Mouse (Mus musculus): ENCODE data around the gene Vopp1. TPM values are rescaled to one million over a fixed set of nuclear protein-coding genes. Genes with fewer than 3 reads are reported as not detected.

Gene Vopp1
- total and polyA plus RNA-seq, 2 experiments from 2014 or later = 182 to 269 TPM

DNA sequence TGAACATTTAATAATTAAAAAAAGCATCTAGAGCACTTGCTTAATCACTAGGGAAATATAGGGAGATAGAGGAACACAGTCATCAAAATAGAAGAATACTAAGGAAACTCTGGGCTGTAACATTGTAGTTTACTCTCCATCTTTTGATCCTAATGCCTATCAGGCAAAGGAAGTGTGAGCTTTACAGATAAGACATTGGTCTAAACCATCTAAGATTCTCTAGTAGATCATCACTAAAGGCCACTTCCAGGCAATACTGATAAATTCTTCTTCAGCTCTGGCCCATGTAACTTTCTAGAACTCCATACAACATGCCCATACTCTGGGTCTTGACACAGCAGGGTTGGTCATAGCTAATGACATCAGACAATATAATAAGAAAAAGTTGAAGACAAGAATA, 61.9 kb downstream of the Vopp1 start:
- Histone ChIP-seq H3K4me3 (ENCODE audit: low read depth, low read length) (no peak overlapping the region), H3K36me3 (ENCODE audit: insufficient read depth, low read length) (peaks cover 4% of the 10 kb centered on the region; the same call in 1 of the 2 replicates), H3K9me3 (ENCODE audit: low read length) (no peaks in the 10 kb centered on the region), H3K27me3 (ENCODE audit: insufficient read depth, low read length) (no peaks in the 10 kb centered on the region), H3K4me1 (ENCODE audit: insufficient read depth, low read length) (no peaks in the 10 kb centered on the region), H3K4me2 (ENCODE audit: low read depth, low read length, poor library complexity, severe bottlenecking) (no peak overlapping the region), H3K9ac (replicated peaks; ENCODE audit: low read length, poor library complexity, severe bottlenecking) (no peak overlapping the region), H3K27ac (ENCODE audit: low read depth, low read length) (no peak overlapping the region)
- DNase-seq (ENCODE audit: low spot score) (no peak), ATAC-seq (ENCODE audit: low FRiP score) (no peak)
- no peak for TF ChIP-seq CTCF (IDR thresholded peaks at IDR 0.05)

GRCm38 (mm10) chr6:57753962-57754759, 70.8 kb downstream of the Vopp1 start:
- no peak overlapping the region for H3K27ac ChIP-seq (ENCODE audit: low read depth, low read length)
- no peak overlapping the region for H3K9ac ChIP-seq (replicated peaks; ENCODE audit: low read length, poor library complexity, severe bottlenecking)
- H3K27me3 ChIP-seq (ENCODE audit: insufficient read depth, low read length) = no peaks in the 10 kb centered on the region
- H3K4me1 ChIP-seq (ENCODE audit: insufficient read depth, low read length) = no peaks in the 10 kb centered on the region
- TF ChIP-seq CTCF (IDR thresholded peaks at IDR 0.05) = no peak
- H3K9me3 ChIP-seq (ENCODE audit: low read length) = no peaks in the 10 kb centered on the region
- H3K36me3 ChIP-seq (ENCODE audit: insufficient read depth, low read length) = peaks cover 21% of the 10 kb centered on the region
- WGBS = 98% methylated on average over 9 of the region's 9 CpGs
- H3K4me3 ChIP-seq (ENCODE audit: low read depth, low read length) = no peak overlapping the region
- H3K4me2 ChIP-seq (ENCODE audit: low read depth, low read length, poor library complexity, severe bottlenecking) = no peak overlapping the region
- ATAC-seq (ENCODE audit: low FRiP score) (no peak), DNase-seq (ENCODE audit: low spot score) (no peak)

- no peaks in the 10 kb centered on the region for H3K9me3 ChIP-seq (ENCODE audit: low read length)
- H3K27me3 ChIP-seq (ENCODE audit: insufficient read depth, low read length) = no peaks in the 10 kb centered on the region
- H3K9ac ChIP-seq (replicated peaks; ENCODE audit: low read length, poor library complexity, severe bottlenecking) = no peak overlapping the region
- no peak overlapping the region for H3K4me2 ChIP-seq (ENCODE audit: low read depth, low read length, poor library complexity, severe bottlenecking)
- DNase-seq (ENCODE audit: low spot score) (no peak), ATAC-seq (ENCODE audit: low FRiP score) (no peak)
- H3K4me3 ChIP-seq (ENCODE audit: low read depth, low read length) = no peak overlapping the region
- no peak overlapping the region for H3K27ac ChIP-seq (ENCODE audit: low read depth, low read length)
- H3K4me1 ChIP-seq (ENCODE audit: insufficient read depth, low read length) = no peaks in the 10 kb centered on the region
- H3K36me3 ChIP-seq (ENCODE audit: insufficient read depth, low read length) = no peaks in the 10 kb centered on the region
- TF ChIP-seq CTCF (IDR thresholded peaks at IDR 0.05) = no peak
- WGBS = 97% methylated on average over 2 of the region's 2 CpGs
Observed at GRCm38 (mm10) chr6:57745748-57746129, 79.2 kb downstream of the Vopp1 start.

- ATAC-seq (ENCODE audit: low FRiP score) (no peak), DNase-seq (ENCODE audit: low spot score) (no peak)
- WGBS = 94% methylated on average over 4 of the region's 4 CpGs
- no peaks in the 10 kb centered on the region for H3K4me1 ChIP-seq (ENCODE audit: insufficient read depth, low read length)
- H3K4me2 ChIP-seq (ENCODE audit: low read depth, low read length, poor library complexity, severe bottlenecking) = no peak overlapping the region
- H3K4me3 ChIP-seq (ENCODE audit: low read depth, low read length) = no peak overlapping the region
- no peaks in the 10 kb centered on the region for H3K36me3 ChIP-seq (ENCODE audit: insufficient read depth, low read length)
- no peaks in the 10 kb centered on the region for H3K9me3 ChIP-seq (ENCODE audit: low read length)
- H3K9ac ChIP-seq (replicated peaks; ENCODE audit: low read length, poor library complexity, severe bottlenecking) = no peak overlapping the region
- TF ChIP-seq CTCF (IDR thresholded peaks at IDR 0.05) = no peak
- no peak overlapping the region for H3K27ac ChIP-seq (ENCODE audit: low read depth, low read length)
- no peaks in the 10 kb centered on the region for H3K27me3 ChIP-seq (ENCODE audit: insufficient read depth, low read length)
Observed at GRCm38 (mm10) chr6:57744974-57745747, 79.8 kb downstream of the Vopp1 start.

DNA sequence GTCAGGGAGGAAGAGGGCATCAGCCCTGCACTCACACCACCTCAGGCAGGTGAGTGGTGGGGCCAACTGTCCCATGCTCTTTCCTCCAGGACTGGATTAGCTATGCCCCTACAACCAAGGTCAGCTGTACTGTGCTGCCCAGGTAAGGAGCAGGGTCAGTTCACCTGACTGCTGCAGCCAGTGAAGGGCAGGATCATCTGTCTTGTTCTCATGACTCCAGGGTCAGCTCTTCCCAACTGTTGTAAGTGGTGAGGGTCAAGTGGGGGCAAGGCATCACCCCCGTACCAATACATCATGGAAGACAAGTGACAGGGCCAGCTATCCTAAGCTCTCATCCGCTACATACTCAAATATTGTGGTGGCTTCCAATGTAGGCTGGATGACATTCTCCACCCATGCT, 80.8 kb downstream of the Vopp1 start:
- Histone ChIP-seq H3K4me1 (ENCODE audit: insufficient read depth, low read length) (no peaks in the 10 kb centered on the region), H3K36me3 (ENCODE audit: insufficient read depth, low read length) (0 out of 2 replicates have a peak, but pooled peaks cover 3% of the 10 kb centered on the region), H3K9ac (replicated peaks; ENCODE audit: low read length, poor library complexity, severe bottlenecking) (no peak overlapping the region), H3K4me2 (ENCODE audit: low read depth, low read length, poor library complexity, severe bottlenecking) (no peak overlapping the region), H3K27ac (ENCODE audit: low read depth, low read length) (no peak overlapping the region), H3K9me3 (ENCODE audit: low read length) (no peaks in the 10 kb centered on the region), H3K27me3 (ENCODE audit: insufficient read depth, low read length) (no peaks in the 10 kb centered on the region), H3K4me3 (ENCODE audit: low read depth, low read length) (no peak overlapping the region)
- no peak for TF ChIP-seq CTCF (IDR thresholded peaks at IDR 0.05)
- DNase-seq (ENCODE audit: low spot score) (no peak), ATAC-seq (ENCODE audit: low FRiP score) (no peak)
- WGBS = 95% methylated on average over 2 of the region's 2 CpGs

- H3K4me2 ChIP-seq (ENCODE audit: low read depth, low read length, poor library complexity, severe bottlenecking) = no peak overlapping the region
- DNase-seq (ENCODE audit: low spot score) (no peak), ATAC-seq (ENCODE audit: low FRiP score) (no peak)
- no peaks in the 10 kb centered on the region for H3K4me1 ChIP-seq (ENCODE audit: insufficient read depth, low read length)
- H3K9ac ChIP-seq (replicated peaks; ENCODE audit: low read length, poor library complexity, severe bottlenecking) = no peak overlapping the region
- 0 out of 2 replicates have a peak, but pooled peaks cover 3% of the 10 kb centered on the region for H3K36me3 ChIP-seq (ENCODE audit: insufficient read depth, low read length)
- peak; percentile 46 for TF ChIP-seq CTCF (IDR thresholded peaks at IDR 0.05)
- no peaks in the 10 kb centered on the region for H3K27me3 ChIP-seq (ENCODE audit: insufficient read depth, low read length)
- H3K27ac ChIP-seq (ENCODE audit: low read depth, low read length) = no peak overlapping the region
- no peak overlapping the region for H3K4me3 ChIP-seq (ENCODE audit: low read depth, low read length)
- WGBS = 77% methylated on average over 2 of the region's 2 CpGs
- no peaks in the 10 kb centered on the region for H3K9me3 ChIP-seq (ENCODE audit: low read length)
Observed at GRCm38 (mm10) chr6:57743333-57743732, 81.6 kb downstream of the Vopp1 start.

All from midbrain, postnatal 0 days (tissue).